Mouse (Mus musculus) cerebellum, adult 8-10 months (tissue): Measurements from ENCODE around the gene Steap3.

Experiments used
- DNase-seq: peaks from one replicate; pipeline ENCODE4 v3.0.0; 2022

The Steap3 gene

DNA sequence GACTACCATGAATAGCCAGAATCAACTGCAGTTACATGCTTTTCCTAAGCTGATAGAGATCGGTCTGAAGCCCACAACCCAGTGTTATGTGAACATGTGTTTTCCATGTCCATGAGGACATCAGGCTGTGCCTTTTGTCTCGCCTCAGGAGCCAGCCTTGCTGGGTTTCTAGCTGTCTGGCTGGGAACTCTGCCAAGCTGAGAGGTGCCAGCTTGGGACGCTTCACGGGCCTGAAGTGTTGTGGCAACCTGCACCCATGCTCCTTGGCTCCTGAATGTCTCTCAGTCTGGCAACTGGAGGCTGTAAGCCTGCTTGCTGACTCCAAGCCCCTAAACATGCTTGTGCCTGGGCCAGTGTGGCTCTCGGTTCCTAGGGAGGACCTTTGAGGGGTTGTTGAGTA lies 130.0 kb downstream of the Steap3 start:
- DNase-seq, result peak; percentile 73
